Mouse (Mus musculus): ENCODE results near the gene Tent4b. TPM values are rescaled to one million over a fixed set of nuclear protein-coding genes. Genes with fewer than 3 reads are reported as not detected.

Gene Tent4b
- total RNA-seq, 4 experiments from 2014 or later, result 35.8 to 39.8 (median 38.2) TPM

- DNase-seq (ENCODE audit: low spot score in 2 of 2), result no peak
Observed at GRCm38 (mm10) chr8:88273051-88273430, 74.0 kb downstream of the Tent4b start.

DNA sequence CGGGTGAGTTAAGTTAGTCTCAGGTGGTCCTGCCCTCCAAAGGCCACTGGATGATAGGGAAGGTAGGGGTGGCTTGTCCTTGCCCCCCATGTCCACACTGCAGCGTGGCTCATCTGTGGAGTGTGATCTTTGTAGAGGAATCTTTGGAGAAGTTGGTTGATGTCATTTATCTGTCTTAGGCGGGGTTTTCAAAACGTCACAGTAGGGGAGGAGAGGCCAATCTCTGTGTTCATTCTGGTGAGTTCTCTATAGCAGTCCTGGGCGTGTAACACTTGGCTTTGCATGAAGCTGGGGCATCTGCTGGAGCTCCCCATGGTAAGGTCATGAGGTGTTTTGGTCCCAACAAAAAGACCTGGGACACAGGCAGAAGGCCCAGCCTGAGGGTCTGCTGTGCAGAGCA lies 75.1 kb downstream of the Tent4b start:
- no peak for DNase-seq (ENCODE audit: low spot score in 2 of 2)

DNA sequence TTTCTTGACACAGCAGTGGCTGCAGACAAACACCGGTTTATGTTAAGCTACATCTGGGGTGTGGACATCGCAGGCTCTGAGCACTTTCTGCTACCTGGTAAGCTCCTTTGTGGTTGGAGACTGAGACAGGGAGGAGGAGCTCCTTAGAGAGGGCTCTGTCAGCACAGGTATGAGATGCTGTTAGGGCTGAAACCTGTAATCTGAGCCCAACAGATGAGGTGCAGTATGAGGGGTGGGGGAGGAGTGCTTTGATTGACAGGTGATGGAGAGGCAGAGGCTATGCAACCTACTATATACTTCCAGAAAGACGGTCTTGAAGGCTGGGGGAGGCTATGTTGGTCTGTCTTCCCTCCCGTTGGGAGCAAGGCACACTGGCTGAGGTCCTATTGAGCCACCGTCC lies 80.2 kb downstream of the Tent4b start:
- DNase-seq (ENCODE audit: low spot score in 2 of 2), result no peak

DNA sequence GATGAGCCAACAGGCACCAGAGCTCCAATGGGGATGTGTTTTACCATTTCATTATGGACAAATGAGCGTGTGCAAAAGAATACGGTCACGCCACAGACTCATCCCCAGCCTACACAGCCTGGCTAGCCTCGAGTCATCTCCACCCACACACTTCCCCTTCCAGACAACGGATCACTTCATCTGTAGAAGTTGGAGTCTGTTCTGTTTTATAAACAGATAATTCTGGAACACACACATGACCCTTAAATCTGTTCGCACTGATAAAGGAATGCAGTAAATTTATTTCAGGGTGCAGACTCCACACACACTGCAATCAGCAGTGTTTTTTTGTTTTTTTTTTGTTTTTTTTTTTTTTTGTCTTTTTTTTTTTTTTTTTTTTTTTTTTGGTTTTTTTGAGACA lies 80.7 kb downstream of the Tent4b start:
- DNase-seq (ENCODE audit: low spot score in 2 of 2), result no peak

GRCm38 (mm10) chr8:88280904-88281303 lies 81.9 kb downstream of the Tent4b start:
- DNase-seq (ENCODE audit: low spot score in 2 of 2), result no peak

- no peak for DNase-seq (ENCODE audit: low spot score in 2 of 2)
Observed at GRCm38 (mm10) chr8:88282684-88283083, 83.7 kb downstream of the Tent4b start.

- DNase-seq (ENCODE audit: low spot score in 2 of 2), result no peak
Observed at GRCm38 (mm10) chr8:88283243-88284115, 84.5 kb downstream of the Tent4b start.

- DNase-seq (ENCODE audit: low spot score in 2 of 2), result no peak
Observed at GRCm38 (mm10) chr8:88284738-88285137, 85.7 kb downstream of the Tent4b start.

- DNase-seq (ENCODE audit: low spot score in 2 of 2), result no peak
Observed at GRCm38 (mm10) chr8:88285469-88286356, 86.7 kb downstream of the Tent4b start.

GRCm38 (mm10) chr8:88286421-88286960 lies 87.5 kb downstream of the Tent4b start:
- DNase-seq (ENCODE audit: low spot score in 2 of 2), result no peak

DNA sequence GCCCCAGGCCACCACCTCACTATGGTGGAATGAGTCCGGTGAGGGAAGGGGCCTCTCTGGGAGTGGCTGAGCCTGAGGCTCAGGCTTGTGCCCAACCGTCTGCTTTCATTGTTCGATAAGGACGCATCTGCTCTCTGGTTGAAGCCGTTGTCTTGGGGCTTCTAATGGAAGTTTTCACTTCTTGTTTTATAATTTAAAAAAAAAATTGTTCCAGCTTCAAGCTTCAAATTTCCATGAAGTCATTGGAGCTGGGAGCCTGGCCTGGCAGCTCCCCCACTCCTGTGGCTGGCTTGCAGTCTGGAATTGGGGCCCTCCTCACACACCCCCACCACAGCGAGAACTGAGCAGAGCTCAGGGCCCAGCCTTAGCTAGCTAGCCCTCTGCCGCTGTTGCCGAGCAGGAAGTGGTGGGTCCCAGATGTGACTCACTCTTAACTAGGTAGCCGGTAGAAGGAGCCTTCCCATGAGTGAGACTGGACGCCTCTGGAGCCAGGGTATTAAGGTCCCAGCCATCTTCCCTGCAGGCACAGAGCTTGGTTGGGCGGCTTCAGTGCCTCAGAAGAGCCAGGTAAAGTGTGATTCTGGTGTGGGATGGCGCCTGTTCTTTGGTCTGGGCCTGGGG lies 89.7 kb downstream of the Tent4b start:
- no peak for DNase-seq (ENCODE audit: low spot score in 2 of 2)

DNA sequence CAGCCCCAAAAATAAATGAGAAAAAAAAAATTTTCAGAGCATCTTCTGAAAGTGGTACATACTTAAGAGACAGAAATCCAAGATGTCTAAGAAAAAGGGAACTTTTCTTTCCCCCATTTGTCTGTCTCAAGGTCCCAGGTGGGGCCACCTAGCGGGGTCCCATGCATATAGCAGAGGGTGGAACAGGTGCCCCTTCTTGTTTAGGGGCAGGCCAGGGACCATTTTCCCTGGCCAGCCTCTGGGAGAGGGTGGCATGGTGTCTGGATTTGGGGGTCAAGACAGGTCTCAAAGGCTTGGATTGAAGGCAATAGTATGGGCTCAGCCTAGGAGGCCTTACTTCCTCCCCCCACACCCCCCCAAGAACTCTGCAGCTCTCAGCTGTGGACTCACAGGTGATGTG lies 90.9 kb downstream of the Tent4b start:
- no peak for DNase-seq (ENCODE audit: low spot score in 2 of 2)

- no peak for DNase-seq (ENCODE audit: low spot score in 2 of 2)
Observed at GRCm38 (mm10) chr8:88290326-88291304, 91.6 kb downstream of the Tent4b start.

DNA sequence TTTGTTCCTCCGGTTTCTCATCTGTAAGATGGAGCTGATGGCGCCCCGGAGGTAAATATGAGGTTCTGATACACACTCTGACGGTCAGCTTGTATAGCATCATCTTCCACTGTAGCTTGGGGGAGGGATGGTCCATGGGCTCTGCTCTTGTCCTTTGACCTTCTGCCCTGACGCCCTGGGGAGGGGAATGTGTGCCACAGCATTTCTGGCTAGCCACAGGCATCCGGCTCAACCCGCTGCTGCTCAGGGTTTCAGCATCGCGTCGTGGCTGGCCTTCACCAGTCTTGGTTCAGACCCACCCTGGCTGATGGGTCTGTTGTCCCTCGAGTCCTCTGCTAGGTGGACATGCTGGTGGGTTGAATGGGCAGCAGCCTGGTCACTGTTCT lies 92.3 kb downstream of the Tent4b start:
- no peak for DNase-seq (ENCODE audit: low spot score in 2 of 2)

GRCm38 (mm10) chr8:88292926-88293325 lies 93.9 kb downstream of the Tent4b start:
- no peak for DNase-seq (ENCODE audit: low spot score in 2 of 2)

DNA sequence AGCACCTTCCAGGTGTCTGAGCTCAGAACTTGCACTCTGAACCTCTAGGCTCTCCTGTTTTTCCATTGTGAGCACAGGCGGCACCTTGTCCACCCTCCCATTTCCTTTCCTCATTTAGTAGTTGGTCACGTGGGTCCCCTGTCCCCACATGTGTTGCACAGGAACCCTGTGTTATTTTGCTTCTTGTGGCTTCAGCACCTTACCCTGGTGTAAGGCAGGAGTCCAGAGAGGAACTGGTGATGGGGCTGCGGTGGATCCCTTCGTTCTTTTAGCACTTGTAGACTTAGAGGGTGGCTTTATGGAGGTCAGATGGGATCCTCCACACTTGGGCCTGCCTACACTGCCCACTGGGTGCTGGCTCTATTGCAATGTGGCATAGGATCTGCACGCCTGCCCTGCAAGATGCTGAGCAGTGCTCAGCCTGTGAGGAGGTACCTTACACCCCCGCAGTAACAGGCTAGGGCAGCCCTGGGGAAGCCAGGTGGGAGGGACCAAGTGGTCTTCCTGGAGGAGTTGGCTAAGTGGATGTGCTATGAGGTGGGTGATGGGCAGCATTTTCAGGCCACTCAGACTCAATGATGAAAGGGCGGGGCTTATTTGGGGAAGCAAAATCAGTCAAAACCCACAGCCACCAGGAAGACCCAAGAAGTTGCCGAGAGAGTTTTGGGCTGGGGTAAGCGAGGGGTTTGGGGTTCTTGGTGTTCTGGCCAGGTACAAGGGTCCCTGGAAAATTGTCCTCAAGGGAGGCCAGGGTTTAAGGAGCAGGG lies 94.8 kb downstream of the Tent4b start:
- no peak for DNase-seq (ENCODE audit: low spot score in 2 of 2)

DNA sequence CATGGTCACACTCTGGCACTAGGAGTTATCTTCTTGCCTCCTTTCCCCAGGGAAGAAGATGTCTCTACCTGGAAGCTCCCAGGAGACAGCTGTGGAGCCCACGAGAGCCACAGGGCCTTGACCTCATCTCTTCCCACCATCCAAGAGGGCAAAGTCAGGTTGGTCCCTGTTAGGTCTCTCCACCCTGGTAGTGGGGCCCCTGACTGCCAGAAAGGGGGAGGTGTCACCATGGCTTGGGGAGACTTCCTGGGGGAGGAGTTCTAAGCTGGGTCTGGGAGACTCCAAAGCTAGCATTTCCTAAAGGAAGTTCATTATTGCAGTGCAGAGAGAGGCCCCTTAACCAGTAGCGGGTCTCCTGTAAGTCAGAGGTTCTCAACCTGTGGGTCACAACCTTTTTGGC lies 96.0 kb downstream of the Tent4b start:
- no peak for DNase-seq (ENCODE audit: low spot score in 2 of 2)

GRCm38 (mm10) chr8:88297976-88298732 lies 99.1 kb downstream of the Tent4b start:
- no peak for DNase-seq (ENCODE audit: low spot score in 2 of 2)

DNA sequence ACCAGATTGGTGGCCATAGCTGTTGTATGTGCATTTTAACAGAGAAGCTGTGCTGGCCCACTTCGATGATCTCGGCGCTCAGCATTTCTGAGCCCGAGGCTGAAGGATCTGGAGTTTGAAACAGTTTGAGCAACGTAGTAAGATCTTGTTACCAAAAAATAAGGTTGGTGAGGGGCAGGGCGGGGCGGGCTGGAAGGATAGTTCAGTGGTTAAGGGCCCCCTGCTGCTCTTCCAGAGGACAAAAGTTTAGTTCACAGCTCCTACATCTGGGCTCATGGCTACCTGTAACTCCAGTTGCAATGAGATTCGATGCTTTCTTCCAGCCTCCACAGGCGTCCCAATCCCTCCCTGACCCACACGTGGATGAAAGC lies 99.7 kb downstream of the Tent4b start:
- no peak for DNase-seq (ENCODE audit: low spot score in 2 of 2)

All from left cerebral cortex, adult 8-10 months (tissue).